Mouse (Mus musculus): ENCODE measurements around the gene Fbxo36.

DNA sequence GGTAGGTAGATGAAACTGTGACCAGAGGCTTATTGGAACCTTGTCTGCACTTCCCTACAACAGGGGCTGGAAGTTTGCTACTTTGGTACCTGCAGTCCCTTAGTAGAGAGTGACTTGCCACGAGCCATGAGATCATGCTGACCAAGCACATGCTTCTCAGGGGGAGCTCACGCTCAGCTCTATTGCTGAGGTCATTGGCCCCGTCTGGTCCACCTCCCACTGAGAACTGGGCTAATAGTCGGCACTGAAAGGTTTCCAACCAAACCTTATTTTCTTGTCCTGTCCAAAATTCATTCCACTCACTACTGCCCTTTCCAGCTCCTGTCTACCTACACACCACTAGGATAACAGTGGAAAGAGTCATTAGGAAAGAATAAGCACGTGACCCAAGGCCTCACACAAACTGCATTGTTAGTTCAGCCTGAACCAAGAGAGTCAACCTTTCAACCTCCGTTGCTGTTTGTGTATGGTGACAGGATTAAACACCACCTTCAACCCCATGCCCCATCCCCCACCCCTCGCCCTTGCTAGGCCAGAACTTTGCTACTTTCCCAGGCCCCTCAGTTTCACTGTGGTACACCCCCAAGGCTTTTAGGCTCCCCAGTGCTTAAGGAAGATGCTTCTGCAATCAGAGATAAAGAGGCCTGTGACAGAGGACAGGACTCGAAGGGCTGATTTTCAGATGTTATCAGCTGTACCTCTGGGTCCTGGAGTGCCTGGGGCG, 12.0 kb downstream of the Fbxo36 start:
- TF ChIP-seq TAL1 (IDR thresholded peaks at IDR 0.05; ENCODE audit: low read length) (no peak), GATA1 (IDR thresholded peaks at IDR 0.05; ENCODE audit: low read length) (no peak)

Measured in erythroblast, embryonic 14.5 days (primary cell).